Mouse (Mus musculus): Measurements from ENCODE around the gene Plppr2.

Gene Plppr2

DNA sequence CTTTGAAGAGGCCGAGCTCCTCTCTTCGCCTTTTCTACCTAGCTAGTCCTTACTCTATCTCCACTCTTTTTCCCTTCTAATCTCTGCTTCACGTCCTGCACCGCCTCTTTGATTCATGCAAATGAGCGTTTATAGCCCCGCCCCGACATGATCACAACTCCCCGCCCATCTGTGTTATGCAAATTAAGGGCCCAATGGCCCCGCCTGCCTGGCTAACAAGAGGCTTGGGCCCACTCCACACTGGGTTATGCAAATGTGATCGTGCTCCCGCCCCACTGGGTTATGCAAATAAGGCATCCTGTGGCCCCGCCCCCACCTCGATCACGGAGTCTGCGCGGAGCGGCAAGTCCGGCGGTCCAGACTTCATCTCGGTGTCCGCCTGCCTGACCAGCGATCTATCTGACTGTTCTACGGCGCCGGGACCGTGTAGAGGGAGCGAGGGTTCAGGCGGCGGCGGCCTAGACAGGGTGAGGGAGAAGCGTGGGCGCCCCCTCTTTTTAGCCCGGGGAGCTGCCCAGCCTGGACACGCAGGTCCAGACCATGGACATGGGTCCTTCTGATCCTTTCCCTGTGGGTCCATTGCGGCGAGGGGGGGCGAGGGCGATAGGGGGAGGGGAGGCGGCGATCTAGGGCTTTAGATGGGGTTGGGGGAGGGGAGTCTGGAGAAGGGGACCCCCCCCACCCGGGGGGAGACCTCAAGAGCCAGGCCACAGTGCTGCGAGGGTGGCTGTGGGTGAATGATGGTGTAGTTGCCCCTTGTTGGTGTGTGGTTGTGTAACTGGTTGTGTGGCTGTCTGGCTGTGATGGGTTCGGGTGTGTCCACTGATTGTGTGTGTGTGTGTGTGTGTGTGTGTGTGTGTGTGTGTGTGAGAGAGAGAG, at the start of gene Plppr2:
Gene Plppr2 (plus strand): TSS at position 342 of the 879 bp plus-strand sequence.
- peak; percentile 73 to 76 for DNase-seq (ENCODE audit: low spot score in 2 of 2)

DNA sequence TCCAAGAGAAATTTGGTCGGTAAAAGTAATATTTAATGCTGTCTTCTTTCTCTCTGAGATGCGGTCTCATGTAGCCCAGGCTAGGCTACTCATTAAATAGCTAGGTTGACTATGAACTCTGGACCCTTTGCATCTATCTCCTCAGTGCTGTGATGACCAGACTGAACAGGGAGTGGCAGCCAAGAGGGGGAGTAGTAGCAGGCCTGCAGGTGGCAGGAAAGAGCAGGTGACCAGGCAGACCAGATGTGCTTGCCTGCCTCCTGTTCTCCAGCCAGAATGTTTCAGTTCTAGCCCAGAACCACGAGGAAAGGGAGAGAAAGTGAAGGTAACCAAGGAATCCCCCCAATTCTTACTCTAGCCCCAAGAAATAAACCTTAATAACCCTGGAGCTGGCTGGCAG, 47.6 kb upstream of the Plppr2 start:
- no peak for DNase-seq (ENCODE audit: low spot score in 2 of 2)

DNA sequence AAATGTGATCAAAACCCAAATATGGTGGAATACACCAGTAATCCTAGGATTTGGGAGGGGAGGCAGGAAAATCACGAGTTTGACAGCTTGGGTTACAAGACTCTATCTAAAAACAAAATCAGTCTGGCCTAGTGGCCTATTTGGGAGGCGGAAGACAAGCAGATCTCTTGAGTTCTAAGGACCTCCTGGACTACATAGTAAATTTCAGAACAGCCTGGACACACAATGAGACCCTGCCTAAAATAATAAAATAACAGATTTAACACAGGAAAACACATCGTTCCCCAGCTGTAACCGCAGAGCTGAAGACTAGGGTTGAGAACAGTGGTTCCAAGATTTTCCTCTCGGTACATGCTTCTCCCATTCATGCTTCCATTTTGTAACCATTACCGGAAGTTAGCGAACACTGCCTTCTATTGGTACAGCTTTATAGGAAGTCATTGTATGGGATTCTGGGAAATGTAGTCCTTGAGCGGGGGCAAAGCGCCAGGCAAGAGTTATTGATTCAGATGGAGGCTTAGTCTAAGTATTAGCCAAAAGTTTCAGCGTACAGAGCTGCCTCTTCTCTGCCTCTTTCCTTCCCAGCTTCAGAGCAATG, 35.5 kb upstream of the Plppr2 start:
- peak in 1 of 2 experiments; percentile 28 for DNase-seq (ENCODE audit: low spot score in 2 of 2)

DNA sequence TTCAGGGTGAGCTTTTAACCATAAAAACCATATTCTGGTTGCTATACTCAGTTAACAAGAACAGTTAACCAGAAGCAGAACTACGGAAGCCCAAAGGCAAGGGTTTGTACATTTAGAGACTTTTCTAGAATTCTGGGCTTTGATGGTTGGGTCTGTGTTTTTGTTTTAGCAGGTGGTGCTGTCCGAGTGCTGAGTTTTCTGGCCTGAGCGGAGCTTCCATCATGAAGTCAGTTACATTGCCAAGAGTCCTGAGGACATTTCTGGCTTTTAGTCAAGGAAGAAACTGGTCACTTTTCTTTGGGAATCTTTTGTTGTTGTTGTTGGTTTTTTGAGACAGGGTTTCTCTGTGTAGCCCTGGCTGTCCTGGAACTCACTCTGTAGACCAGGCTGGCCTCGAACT, 32.8 kb upstream of the Plppr2 start:
- DNase-seq (ENCODE audit: low spot score in 2 of 2) = no peak

DNA sequence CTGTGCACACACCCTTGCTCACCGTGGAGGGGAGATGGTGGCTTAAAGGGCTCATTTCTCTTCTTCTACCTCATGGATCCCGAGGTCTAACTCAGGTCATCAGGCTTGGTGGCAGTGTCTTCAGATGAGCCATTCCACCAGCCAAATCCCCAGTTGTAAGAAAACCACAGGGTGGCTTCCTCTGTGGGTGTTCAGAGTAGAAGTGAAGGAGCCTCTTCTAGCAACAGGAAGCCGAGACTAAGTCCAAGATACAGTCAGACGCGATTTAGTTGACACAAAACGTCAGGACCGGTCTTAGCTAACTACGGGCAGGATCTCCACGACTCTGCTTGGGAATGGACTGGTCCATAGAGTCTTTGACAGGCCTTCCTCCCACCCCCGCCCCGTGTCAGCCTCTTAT, 28.6 kb upstream of the Plppr2 start:
- DNase-seq (ENCODE audit: low spot score in 2 of 2) = no peak

DNA sequence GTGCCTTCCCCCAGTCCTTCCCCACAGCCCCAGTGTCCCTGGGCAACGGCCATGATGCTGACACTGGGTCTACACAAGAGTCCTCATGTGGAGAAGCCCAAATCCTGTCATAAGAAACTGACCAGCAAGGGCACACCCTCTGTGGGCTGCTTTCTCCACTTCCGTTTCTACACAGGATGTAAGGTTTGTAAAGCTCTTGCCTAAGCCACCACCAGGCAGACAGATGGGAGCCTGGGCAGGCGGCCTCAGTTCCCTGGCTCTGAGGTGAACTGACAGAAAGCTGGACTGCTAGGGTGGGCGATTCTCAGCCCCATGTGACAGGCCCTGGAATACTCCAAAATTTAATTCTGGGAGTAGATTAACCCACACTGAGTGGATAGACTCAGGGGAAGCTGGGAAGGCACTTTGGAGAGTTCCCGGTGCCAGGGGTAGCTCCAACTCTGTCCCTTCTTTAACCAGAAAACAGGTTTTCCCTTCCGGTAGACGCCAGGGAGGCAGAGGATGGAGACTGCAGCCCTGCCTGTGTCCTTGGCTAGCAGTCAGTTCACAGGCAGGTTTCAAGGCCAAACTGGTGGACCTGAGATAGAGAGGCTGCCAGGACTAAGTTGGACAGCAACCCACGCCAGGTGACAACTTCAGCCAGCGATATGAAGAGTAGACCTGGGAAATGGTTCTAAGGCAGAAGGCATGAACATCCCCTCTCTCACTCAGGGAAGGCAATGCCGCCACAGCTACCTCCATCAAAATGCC, 27.2 kb upstream of the Plppr2 start:
- DNase-seq (ENCODE audit: low spot score in 2 of 2) = no peak

DNA sequence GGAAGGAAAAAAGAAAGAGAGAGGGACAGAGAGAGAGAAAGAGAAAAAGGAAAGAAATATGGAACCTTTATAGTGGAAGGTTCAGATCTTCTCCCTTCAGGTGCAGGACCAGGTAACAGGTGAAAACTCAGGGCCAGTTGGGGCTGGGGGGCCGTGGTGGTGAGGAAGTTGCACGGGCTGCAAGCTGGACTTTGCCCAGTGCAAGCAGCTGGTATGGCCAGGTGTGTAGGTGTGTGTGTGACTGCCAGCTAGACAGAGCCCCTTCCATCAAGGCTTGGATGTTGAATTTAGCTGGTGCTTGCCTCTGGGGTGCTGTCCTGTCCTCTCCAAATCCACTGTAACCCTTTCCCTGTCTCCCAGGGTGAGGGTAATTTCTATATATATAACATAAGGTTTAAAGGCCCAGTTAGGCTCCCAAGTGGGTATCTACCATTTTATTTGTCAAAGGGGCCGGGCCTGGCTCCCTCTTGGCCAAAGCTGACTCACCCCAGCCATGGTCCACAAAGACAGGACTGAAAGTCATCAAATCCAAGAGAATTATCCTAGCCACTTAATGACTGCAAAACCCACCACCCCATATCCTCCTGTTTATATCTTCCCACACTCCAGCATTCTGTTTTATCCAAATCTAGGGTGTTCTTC, 19.9 kb upstream of the Plppr2 start:
- no peak for DNase-seq (ENCODE audit: low spot score in 2 of 2)

DNA sequence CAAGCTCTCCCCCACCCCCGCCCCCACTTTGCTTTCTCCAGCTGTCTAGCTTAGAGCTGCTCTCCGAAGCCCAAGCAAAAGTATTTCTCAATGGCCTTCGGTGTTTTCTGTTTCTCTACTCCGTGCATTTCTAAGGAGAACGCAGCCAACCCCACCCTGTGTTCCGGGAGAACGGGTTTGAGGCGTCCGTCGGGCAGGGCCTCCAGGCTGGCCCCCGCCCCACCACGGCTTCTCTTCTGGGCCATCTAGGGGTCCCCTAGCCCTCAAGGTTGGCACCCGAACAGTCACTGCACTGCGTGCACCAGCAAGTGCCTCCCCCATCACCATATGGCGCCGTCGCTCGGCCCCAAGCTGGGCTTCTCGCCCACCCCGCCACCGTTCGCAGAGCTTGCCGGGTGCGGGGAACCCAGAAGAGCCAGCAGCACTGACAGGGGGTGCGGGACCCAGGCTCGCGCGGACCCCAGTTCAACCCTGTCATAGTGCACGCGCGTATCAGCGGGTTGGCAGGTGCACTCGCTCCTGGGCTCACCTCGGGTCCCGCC, 19.3 kb upstream of the Plppr2 start:
- DNase-seq (ENCODE audit: low spot score in 2 of 2) = no peak

DNA sequence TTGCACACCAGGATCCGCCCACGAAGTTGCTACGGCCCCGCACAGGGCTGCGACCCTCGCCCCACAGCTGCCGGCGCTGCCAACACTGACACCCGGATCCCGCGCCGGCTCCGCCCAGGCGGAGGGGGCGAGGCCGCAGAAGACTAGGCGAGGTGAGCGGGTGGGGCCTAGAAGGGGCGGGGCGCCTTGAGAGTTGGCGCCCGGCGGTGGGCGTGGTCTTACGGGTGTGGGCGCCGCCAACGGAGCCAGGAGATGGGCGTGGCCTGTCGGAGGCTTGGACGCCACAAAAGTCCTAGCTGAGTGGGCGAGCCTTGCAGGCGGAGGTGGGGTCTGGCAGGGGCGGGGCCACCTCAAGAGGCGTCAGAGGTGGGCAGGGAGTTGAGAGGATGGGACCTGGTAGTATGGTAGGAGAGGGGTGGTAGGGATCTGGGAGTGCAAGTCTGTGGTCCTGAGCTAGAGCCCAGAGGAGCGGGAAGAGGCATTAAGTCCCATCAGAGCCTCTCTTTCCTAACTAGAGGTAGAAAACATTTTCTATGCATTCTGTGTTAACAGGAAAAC, 18.7 kb upstream of the Plppr2 start, which contains the start of gene Rab3d:
Gene Rab3d (minus strand): TSS at position 158 of the 558 bp plus-strand sequence.
- DNase-seq (ENCODE audit: low spot score in 2 of 2) = peak; percentile 92 to 97

DNA sequence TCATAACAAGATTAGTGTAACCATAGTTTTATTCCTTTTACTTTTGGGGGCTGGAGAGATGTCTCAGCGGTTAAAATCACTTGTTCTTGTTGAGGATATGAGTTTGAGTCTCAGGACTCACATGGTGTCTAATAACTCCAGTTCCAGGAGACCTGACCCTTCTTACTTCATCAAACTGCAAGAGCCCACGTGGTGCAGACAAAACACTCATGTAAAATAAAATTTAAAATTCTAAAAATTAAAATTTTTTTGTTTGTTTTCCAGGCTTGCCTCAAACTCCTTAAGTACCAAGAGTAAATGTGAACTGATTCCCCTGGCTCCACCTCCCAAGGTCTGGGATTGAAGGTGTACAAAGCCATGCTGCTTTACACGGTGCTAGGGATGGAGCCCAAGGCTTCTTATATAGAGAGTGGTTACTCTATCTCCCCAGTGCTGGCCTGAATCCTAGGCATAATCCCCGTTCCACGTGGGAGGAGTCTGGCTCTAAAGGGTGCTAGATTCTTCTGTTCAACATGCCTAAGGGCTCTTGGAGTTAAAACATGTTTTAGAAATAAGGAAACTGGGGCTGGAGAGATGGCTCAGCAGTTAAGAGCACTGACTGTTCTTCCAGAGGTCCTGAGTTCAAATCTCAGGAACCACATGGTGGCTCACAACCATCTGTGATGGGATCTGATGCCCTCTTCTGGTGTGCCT, 18.0 kb upstream of the Plppr2 start:
- no peak for DNase-seq (ENCODE audit: low spot score in 2 of 2)

DNA sequence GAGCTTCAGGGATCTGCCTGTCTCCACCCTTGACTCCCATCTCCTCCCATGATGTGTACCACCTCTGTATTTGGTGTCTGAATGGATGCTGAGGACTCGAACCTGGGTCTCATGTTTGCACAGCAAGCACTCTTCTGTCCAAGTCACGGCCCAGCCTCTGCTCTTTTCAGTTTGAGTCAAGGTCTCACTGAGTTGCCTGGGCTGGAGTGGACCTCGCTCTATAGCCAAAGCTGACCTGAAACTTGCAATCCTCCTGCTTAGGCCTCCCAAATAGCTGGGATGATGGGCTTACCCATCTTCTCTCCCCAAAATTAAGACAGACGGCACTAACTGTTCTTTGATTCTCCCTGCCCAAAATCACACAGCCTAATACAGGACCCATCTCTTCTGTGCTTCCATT, 13.8 kb upstream of the Plppr2 start:
- DNase-seq (ENCODE audit: low spot score in 2 of 2) = no peak

DNA sequence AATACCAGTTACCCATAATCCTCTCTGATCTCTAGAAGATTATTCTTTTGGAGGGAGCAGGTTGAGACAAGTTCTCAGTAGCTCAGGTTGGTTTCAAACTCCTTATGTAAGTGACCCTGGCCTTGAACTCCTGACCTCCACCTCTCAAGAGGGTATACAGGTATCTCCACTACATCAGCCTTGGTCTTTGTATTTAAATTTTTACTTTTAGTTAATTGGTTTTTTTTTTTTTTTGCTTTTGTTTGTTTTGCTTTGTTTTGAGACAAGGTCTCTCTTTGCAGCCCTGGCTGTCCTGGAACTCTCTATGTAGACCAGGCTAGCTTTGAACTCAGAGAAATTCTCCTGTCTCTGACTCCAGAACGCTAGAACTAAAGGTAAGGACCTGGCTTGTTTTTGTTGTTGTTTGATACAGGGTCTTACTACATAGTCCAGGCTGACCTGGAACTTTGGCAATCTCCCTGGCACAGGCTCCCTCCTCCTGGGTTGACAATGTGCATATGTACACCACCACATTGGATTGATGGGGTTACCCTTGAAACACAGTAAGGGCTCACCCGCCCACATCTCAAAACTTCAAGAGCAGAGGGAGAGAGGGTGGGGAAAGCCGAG, 13.2 kb upstream of the Plppr2 start:
- no peak for DNase-seq (ENCODE audit: low spot score in 2 of 2)

DNA sequence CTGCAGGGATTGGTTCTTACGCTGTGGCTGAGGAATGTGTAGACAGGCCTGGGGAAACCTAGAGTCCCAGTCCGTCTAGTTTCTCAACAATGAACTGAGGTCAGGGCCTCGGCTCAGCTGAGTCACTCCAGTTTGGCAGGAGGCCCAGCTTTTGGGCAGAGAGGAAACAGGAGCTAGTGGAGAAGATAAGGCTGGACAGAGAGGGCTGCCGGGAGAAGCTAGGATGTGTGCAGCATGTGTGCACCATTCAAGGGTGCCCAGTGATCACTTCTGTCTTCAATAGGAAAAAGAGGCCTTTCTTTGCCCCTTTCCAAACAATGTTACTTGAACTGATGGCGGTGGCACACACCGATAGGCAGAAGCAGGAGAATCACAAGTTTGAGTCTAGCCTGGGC, 12.7 kb upstream of the Plppr2 start:
- DNase-seq (ENCODE audit: low spot score in 2 of 2) = no peak

DNA sequence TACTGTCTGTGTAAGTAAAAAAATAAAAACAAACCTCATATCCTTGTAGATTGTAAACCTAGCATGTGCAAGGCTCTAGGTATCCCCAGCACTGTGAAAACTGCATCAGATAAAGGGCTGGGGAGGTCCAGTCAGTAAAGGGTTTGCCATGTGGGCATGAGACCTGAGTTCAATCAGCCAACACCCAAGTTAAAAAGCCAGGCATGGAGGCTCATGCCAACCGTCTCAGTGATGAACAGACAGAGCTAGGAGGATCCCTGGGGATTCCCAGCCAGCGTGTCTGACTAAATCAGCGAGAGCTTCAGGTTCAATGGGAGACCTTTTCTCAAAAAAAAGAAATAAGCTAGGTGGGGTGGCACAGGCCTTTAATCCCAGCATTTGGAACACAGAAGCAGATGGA, 11.8 kb upstream of the Plppr2 start:
- DNase-seq (ENCODE audit: low spot score in 2 of 2) = no peak

DNA sequence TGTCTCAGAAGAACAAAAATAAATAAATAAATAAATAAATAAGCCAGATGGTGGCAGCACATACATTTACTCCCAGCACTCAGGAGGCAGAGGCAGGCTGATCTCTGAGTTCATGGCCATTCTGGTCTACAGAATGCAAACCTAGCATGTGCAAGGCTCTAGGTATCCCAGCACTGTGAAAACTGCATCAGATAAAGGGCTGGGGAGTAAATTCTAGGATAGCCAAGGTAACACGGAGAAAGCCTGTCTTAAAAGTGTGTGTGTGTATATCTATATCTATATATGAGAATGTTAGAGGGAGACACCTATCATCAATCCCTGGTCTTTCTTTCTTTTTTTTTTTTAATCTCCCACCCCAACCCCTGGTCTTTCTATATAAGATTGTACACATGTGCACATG, 11.3 kb upstream of the Plppr2 start:
- no peak for DNase-seq (ENCODE audit: low spot score in 2 of 2)

DNA sequence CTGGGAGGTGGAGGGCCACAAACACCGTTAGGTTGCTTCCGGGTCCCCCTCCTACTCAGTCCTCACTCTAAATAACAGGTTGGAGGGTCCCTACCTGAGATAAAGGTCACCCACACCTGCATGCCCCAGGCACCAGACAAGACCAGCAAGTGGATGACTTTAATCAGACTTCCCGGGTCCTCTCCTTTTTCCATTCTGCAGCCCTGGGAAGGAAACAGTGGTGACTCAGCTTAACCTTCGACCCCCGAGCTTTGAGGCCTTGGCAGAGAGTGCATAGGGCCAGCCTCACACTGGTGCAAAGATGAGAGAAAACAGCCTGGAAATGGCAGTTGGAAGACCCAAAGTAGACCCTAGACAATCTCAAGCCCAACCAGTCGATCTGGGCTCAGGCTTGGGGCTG, 10.7 kb upstream of the Plppr2 start:
- DNase-seq (ENCODE audit: low spot score in 2 of 2) = no peak

DNA sequence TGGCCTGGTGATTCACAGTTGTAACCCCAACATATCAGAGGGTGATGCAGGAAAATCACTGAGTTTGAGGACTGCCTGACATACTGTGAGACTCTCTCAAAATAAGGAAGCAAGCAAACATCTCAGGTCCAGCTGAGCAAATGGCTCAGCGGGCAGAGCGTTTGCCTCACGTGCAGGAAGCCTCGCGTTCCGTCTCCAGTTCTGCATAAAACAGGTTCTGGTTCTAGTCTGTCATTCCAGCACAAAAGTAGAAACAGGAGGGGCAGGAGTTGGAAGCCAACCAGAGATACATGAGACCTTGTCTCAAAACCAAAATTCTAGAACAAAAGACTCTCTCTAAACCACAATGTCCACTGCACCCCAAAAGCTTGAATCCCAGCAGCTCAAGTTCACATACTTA, 10.0 kb upstream of the Plppr2 start:
- no peak for DNase-seq (ENCODE audit: low spot score in 2 of 2)

DNA sequence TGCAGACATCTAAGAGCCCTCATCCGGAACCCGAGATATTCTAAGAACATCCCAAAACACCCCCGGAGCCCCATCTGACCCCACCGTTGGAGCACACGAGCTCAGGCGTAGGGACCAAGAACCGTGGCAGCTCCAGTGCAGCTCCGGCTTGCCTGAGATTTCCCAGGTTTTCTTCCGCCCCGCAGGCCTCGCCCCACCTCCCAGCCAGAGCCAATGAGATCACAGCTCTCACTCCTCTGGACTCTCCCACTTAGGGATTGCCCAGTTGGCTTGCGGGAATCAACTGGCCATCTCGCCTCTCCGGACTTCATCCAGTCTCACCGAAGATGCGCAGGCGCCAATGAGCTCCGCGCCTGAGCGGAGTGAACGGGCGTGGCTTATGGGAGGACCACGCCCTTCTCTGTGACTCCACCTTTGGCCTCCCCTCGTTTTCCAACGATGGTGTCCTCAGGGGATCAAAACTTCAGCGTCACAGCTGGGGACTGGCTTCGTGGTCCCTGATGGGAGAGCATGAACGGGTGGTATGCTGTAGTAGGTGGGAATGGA, 9.6 kb upstream of the Plppr2 start, which contains the start of the genes Ccdc159 and Tmem205:
Gene Ccdc159 (plus strand): TSS at position 264 of the 546 bp plus-strand sequence.
Gene Tmem205 (minus strand): TSS at position 349 of the 546 bp plus-strand sequence.
- DNase-seq (ENCODE audit: low spot score in 2 of 2) = no peak

DNA sequence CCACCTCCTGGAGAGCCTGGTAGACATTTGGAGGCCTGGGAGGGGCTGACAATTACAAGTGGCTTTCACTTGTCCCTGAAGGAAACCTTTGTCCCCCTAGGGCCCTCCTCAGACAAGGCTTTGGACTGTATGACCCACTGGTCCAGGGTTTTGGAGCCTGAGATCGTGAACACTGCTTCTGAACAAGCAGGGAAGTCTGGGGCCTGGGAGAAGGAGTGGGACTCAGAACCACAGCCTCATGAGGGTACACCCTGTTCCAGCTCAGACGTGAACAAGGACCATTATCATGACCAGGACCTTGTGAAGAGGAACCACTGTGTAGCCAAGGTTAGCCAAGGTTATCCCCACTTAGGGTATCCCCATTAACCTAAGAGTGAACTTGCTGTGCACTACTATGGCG, 7.6 kb upstream of the Plppr2 start:
- DNase-seq (ENCODE audit: low spot score in 2 of 2) = no peak

DNA sequence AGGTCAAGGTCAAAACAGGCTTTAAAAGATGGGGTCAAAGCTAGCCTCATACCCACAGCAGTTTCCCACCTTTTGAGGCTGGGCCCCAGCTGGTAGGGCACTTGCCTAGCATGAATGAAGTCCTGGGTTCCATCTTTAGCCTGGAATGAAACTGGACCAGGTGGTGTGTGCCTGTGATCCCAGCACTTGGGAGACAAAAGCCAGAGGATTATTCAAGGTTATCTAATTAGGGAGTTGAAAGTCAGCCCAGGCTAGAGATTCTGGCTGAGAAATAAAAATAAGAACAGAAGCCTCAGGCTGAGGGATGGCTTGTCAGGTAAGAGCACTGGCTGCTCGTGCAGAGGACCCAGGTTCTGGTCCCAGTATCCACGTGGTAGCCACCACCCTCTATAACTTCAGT, 4.8 kb upstream of the Plppr2 start:
- DNase-seq (ENCODE audit: low spot score in 2 of 2) = no peak
